Mouse (Mus musculus) heart, adult 2 months (tissue): ENCODE results near the gene Ipo11.

ENCODE experiments used
- EP300 ChIP-seq: fragments of 200-500 bp; IDR thresholded peaks from 2 replicates; pipeline ENCODE4 v1.6.1; 2011; ENCODE audit warnings: low read depth, low read length, control low read depth; ENCODE audit not compliant: insufficient read depth
- POLR2A ChIP-seq: fragments of 200-500 bp; IDR thresholded peaks from 2 replicates; pipeline ENCODE4 v1.6.1; 2011; ENCODE audit warnings: mild to moderate bottlenecking, low read depth, low read length, control low read depth; ENCODE audit not compliant: insufficient read depth

- TF ChIP-seq POLR2A, result no peak
- TF ChIP-seq EP300, result no peak
Observed at GRCm38 (mm10) chr13:106813087-106813486, 123.7 kb downstream of the Ipo11 start.
